Mouse (Mus musculus) heart, postnatal 0 days (tissue): ENCODE measurements around the gene Gm43518.

ENCODE experiments used
- CTCF ChIP-seq: IDR thresholded peaks from 2 replicates; pipeline ENCODE4 v1.5.1; 2016; ENCODE audit warnings: antibody characterized with exemption, control low read depth, low read depth
- EP300 ChIP-seq: IDR thresholded peaks from 2 replicates; pipeline ENCODE4 v1.6.1; 2016; ENCODE audit warnings: antibody characterized with exemption, low read depth

DNA sequence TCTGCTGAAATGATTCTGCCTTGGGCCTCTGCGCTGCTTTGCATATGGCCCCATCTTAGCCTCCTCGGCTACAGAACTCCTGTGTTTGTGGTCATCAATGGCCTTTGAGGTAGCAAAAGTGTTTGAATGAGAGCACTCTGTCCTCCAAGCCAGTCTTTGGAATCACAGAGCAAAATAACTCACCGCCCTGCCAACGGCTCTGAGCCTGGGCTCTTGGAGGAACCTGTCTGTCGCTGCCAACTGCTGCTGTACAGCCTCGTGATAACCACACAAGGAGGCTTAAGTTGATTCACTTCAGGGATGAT, 54.0 kb downstream of the Gm43518 start:
- TF ChIP-seq CTCF (no peak), EP300 (no peak)
